Mouse (Mus musculus) stomach, postnatal 0 days (tissue): ENCODE results near the gene Olfr279. TPM values are rescaled to one million over a fixed set of nuclear protein-coding genes. Genes with fewer than 3 reads are reported as not detected.

Experiments used
- ATAC-seq: fragments of 200-750 bp; cut with Nextera tagmentation; 2 replicates; pipeline ENCODE4 v1.8.0; 2017; ENCODE audit not compliant: low FRiP score, low TSS enrichment
- DNase-seq: peaks from one replicate; pipeline ENCODE4 v3.0.0-alpha.2; 2016; ENCODE audit warnings: low spot score
- H3K27ac ChIP-seq: fragments of 300-500 bp; sonication (generic); replicated peaks from 2 replicates; pipeline ENCODE4 v1.5.1; 2014; ENCODE audit warnings: mild to moderate bottlenecking, control low read depth
- H3K27me3 ChIP-seq: fragments of 300-500 bp; sonication (generic); 2 replicates; pipeline ENCODE4 v1.6.1; 2014; ENCODE audit warnings: low read length; ENCODE audit not compliant: control insufficient read depth, insufficient read depth
- H3K36me3 ChIP-seq: fragments of 300-500 bp; sonication (generic); 2 replicates; pipeline ENCODE4 v1.6.1; 2014; ENCODE audit warnings: low read length, mixed read lengths; ENCODE audit not compliant: control insufficient read depth, insufficient read depth
- H3K4me1 ChIP-seq: fragments of 300-500 bp; sonication (generic); replicated peaks from 2 replicates; pipeline ENCODE4 v1.6.1; 2014; ENCODE audit warnings: antibody characterized with exemption; ENCODE audit not compliant: control insufficient read depth, insufficient read depth
- H3K4me2 ChIP-seq: fragments of 300-500 bp; sonication (generic); replicated peaks from 2 replicates; pipeline ENCODE4 v1.6.1; 2014; ENCODE audit warnings: low read depth, mild to moderate bottlenecking, control low read depth, moderate library complexity
- H3K4me3 ChIP-seq: fragments of 300-500 bp; sonication (generic); 2 replicates; pipeline ENCODE4 v1.5.1; 2014; ENCODE audit warnings: low read depth, low read length, control low read depth
- H3K9ac ChIP-seq: fragments of 300-500 bp; sonication (generic); 2 replicates; pipeline ENCODE4 v1.6.1; 2014; ENCODE audit warnings: mild to moderate bottlenecking, low read length, control low read depth, mixed read lengths
- H3K9me3 ChIP-seq: fragments of 300-500 bp; sonication (generic); 2 replicates; pipeline ENCODE4 v1.6.1; 2016; ENCODE audit warnings: low read length; ENCODE audit not compliant: control insufficient read depth
- CTCF ChIP-seq: IDR thresholded peaks from 2 replicates; pipeline ENCODE4 v1.5.1; 2016; ENCODE audit warnings: antibody characterized with exemption, low read depth, mild to moderate bottlenecking, moderate library complexity
- EP300 ChIP-seq: optimal IDR thresholded peaks from 2 replicates; pipeline ENCODE3; 2016; ENCODE audit warnings: antibody characterized with exemption
- WGBS: fragments of 180-500 bp; shearing (Covaris S2); extraction: QIAGEN DNeasy Blood & Tissue Kit; methylation state at CpG from one replicate; pipeline ENCODE4 v1.1.7; 2014; 5-methylcytosine and 5-hydroxymethylcytosine counted together
- polyA plus RNA-seq: library from polyadenylated mRNA; unstranded; fragments of >200 nt; fragmentation: Nextera tagmentation; extraction: Ambion mirVana; gene quantifications from 2 replicates; pipeline ENCODE4 v1.2.1, GENCODE M21; 2015

Gene Olfr279
- polyA plus RNA-seq, 1 experiment from 2014 or later: not detected

DNA sequence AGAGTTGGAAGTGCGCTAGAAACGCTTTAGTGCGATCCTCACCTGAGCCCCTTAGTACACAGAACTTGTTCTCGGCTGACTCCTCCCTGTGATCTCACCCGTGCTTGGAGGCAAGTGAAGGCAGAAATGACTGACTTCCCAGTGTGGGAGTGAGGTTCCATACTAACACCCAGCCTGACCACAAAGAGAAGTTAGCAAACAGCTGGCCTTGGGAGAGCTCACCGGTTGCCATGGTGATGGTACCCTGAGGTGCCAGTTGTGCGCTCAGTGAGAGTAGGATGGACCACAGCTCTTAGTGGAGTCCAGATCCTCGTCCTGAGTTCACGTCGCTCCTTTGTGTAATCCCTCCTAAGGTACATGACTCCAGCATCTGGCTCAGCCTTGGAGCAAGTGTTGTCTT is 17.2 kb upstream of the Olfr279 start:
- H3K27ac ChIP-seq: no peak overlapping the region
- WGBS: 80% methylated on average over 10 of the region's 10 CpGs
- no peak for TF ChIP-seq CTCF
- no peak for TF ChIP-seq EP300
- no peaks in the 10 kb centered on the region for H3K36me3 ChIP-seq
- no peak overlapping the region for H3K4me2 ChIP-seq
- no peak overlapping the region for H3K4me3 ChIP-seq
- no peaks in the 10 kb centered on the region for H3K4me1 ChIP-seq
- ATAC-seq: no peak
- no peak overlapping the region for H3K9ac ChIP-seq
- H3K9me3 ChIP-seq: no peaks in the 10 kb centered on the region
- DNase-seq: no peak
- no peaks in the 10 kb centered on the region for H3K27me3 ChIP-seq

DNA sequence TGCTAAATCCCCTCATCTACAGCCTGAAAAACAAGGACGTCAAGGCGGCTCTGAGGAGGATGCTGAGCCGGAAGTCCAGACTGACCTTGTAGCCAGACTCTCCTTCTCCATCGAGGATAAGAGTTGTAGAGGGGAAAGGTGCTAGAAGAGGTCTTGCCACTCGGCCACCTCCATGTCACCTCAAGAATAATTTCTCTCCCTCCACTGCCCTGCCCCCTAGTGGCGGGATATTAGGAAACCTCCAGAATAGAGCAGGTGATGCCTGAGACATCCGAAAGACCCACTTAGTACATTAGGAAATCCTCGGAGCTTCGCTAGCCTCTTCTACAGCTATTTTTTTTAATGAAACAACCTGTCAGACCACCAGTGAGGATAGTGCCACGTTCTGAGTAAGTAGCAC is 16.8 kb upstream of the Olfr279 start:
- ATAC-seq (no peak), DNase-seq (peak; percentile 50)
- Histone ChIP-seq H3K36me3 (no peaks in the 10 kb centered on the region), H3K4me3 (no peak overlapping the region), H3K9ac (no peak overlapping the region), H3K9me3 (no peaks in the 10 kb centered on the region), H3K4me2 (no peak overlapping the region), H3K27me3 (no peaks in the 10 kb centered on the region), H3K27ac (no peak overlapping the region), H3K4me1 (no peaks in the 10 kb centered on the region)
- TF ChIP-seq EP300 (no peak), CTCF (peak; percentile 75)
- 50% methylated on average over 10 of the region's 10 CpGs for WGBS

DNA sequence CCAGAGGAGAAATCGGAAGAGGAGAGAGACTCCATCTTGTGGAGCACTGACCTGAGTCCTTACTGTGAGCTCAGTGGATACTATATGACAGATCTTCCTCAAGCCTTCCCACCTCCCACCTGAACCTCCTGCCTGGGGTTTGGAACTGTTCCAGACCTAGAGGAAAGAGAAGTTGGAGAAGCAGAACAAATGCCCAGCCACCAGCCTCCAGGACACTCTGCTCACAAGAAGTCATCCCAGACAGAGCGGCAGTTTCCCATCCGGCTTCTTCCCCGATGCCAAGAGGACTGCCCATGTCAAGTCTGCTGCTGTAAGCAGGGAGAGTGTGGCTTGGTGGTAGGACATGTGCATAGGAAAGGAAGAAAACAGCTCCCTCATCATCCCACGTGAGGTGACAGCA is 15.9 kb upstream of the Olfr279 start:
- no peak overlapping the region for H3K4me2 ChIP-seq
- no peak overlapping the region for H3K27ac ChIP-seq
- H3K4me3 ChIP-seq: no peak overlapping the region
- DNase-seq (no peak), ATAC-seq (no peak)
- TF ChIP-seq CTCF (no peak), EP300 (no peak)
- no peaks in the 10 kb centered on the region for H3K9me3 ChIP-seq
- 71% methylated on average over 5 of the region's 5 CpGs for WGBS
- H3K27me3 ChIP-seq: no peaks in the 10 kb centered on the region
- no peak overlapping the region for H3K9ac ChIP-seq
- no peaks in the 10 kb centered on the region for H3K4me1 ChIP-seq
- no peaks in the 10 kb centered on the region for H3K36me3 ChIP-seq

DNA sequence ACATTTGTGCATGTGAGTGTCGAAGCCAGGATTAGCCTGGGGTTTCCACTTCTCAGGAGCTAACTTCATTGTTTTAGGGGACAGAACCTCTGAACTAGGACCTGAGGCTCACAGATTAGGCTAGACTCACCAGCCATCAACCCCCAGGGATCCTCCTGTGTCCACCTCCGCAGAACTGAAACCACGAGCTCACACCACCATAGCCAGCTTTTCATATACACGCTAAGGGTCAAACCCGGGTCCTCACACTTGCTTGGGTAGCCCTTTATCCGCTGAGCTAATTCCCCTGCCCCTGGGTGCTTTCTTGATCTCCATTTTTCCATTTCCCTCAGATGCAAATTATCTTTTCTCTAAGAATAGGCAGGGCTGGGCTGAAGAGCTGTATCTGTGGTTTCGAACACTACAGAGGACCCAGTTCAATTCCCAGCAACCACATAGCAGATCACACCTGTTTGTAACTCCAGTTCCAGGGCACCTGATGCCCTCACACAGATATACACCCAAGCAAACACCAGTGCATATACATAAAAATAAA is 12.6 kb upstream of the Olfr279 start:
- DNase-seq (no peak), ATAC-seq (no peak)
- 75% methylated on average over 7 of the region's 7 CpGs for WGBS
- no peaks in the 10 kb centered on the region for H3K9me3 ChIP-seq
- H3K4me1 ChIP-seq: no peaks in the 10 kb centered on the region
- H3K27ac ChIP-seq: no peak overlapping the region
- H3K36me3 ChIP-seq: no peaks in the 10 kb centered on the region
- H3K4me2 ChIP-seq: no peak overlapping the region
- H3K27me3 ChIP-seq: no peaks in the 10 kb centered on the region
- no peak for TF ChIP-seq CTCF
- no peak for TF ChIP-seq EP300
- no peak overlapping the region for H3K9ac ChIP-seq
- H3K4me3 ChIP-seq: no peak overlapping the region

DNA sequence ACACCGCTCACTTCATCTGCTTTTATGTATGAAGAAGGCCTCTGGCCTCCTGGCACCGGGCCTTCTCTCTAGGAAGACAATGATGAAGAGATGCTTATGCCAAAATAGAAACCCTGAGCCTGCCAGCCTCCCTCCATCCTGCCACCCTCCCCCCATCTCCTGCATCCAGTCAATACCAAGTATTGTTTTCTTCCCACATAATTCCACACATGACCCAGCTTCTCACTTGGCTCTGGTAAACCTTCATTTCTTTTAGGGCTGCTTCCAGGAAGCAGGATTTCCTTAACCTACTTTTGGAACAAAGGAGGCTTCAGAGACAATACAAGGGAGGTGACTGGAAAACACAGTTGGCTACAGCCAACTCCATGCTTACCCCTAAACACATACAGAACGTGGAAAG is 9.5 kb upstream of the Olfr279 start, which contains the start of gene Lalba:
Gene Lalba (minus strand): TSS at position 21 of the 400 bp plus-strand sequence.
- DNase-seq: no peak
- 36% methylated on average over 3 of the region's 3 CpGs for WGBS
- no peak for ATAC-seq

DNA sequence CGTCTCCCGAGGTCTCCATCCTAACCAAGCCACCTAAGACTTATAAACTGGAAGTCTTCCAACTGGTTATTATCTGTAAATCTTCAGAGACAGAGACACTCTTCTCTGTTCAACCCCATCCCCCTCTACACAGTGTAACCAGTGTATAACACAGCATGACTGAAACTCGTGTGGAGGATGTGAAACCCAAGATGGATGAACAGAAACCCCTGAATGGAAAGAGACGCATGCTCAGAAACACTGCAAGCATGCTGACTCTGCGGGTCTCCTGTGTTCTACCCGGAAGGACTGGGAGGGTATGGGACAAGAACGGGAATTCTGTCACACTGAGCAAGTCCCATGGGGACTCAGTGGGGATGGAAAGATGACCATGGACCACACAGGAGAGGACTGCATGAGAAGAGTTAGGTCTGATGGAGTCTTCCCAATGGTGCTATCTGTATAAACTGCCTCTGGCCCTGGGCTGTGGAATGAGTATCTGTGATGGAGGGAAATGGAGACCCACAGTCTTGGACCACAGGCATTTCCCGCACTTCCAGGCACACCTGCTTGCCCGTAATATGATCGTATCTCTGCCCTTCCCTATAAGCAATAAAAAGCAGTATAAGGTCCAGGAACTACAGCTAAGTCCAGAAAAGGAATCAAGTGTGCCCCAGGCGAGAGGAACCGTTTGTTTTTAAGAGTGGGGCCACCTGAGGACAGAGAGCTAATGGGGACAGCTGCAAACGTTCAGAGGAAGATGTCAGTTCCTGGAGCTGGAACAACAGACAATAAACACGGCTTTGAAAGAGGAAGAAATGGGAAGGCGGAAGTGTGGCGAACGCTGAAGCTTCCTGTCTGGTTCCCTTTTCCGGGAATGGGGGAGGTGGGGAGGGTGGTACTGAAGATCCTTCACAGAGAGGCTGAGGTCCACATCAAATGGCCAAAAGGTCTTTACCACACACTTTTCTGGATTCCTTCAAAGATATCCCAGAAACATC is 8.0 kb upstream of the Olfr279 start:
- no peak; the same call in 1 of the 2 replicates for ATAC-seq

More for the DNA sequence above, 9.5 kb upstream of the Olfr279 start, which contains the start of gene Lalba:
- Histone ChIP-seq H3K9me3 (no peaks in the 10 kb centered on the region), H3K36me3 (no peaks in the 10 kb centered on the region), H3K27ac (no peak within 1 kb of the TSS; the same call in 1 of the 2 replicates), H3K4me1 (no peaks in the 10 kb centered on the region), H3K4me3 (no peak within 1 kb of the TSS), H3K4me2 (no peak within 1 kb of the TSS), H3K9ac (no peak within 1 kb of the TSS), H3K27me3 (no peaks in the 10 kb centered on the region)
- TF ChIP-seq EP300 (no peak), CTCF (no peak)

More for the DNA sequence above, 8.0 kb upstream of the Olfr279 start:
- no peak overlapping the region for H3K4me2 ChIP-seq
- no peaks in the 10 kb centered on the region for H3K36me3 ChIP-seq
- WGBS: 54% methylated on average over 18 of the region's 18 CpGs
- 0 out of 2 replicates have a peak overlapping the region, but pooled peaks have one; percentile 5 for H3K27ac ChIP-seq
- no peak overlapping the region for H3K9ac ChIP-seq
- DNase-seq: no peak
- H3K4me3 ChIP-seq: no peak overlapping the region
- no peaks in the 10 kb centered on the region for H3K27me3 ChIP-seq
- no peak for TF ChIP-seq EP300
- no peak for TF ChIP-seq CTCF
- H3K9me3 ChIP-seq: no peaks in the 10 kb centered on the region
- no peaks in the 10 kb centered on the region for H3K4me1 ChIP-seq
